Mouse (Mus musculus) CH12.LX (cell line): Measurements from ENCODE around the gene Gjb4.

Experiments
- CHD2 ChIP-seq: IDR thresholded peaks from 2 replicates; pipeline ENCODE4 v1.6.1; 2011; ENCODE audit warnings: low read length, improper control_type of control experiment
- CTCF ChIP-seq, 2 experiments: IDR thresholded peaks in 1 of 2; conservative IDR thresholded peaks in 1 of 2; 2 replicates each; pipeline ENCODE4 v1.5.1; 2011 to 2012; ENCODE audit warnings: low read depth in 2 of 2, low read length in 2 of 2, improper control_type of control experiment in 1 of 2, inconsistent platforms in 1 of 2, mild to moderate bottlenecking in 1 of 2, moderate library complexity in 1 of 2
- EP300 ChIP-seq: IDR thresholded peaks from 2 replicates; pipeline ENCODE4 v1.6.1; 2011; ENCODE audit warnings: low read length, improper control_type of control experiment
- KAT2A ChIP-seq: IDR thresholded peaks from 2 replicates; pipeline ENCODE4 v1.6.1; 2012; ENCODE audit warnings: low read length, improper control_type of control experiment, inconsistent platforms; ENCODE audit not compliant: insufficient replicate concordance
- MAFK ChIP-seq: IDR thresholded peaks from 2 replicates; pipeline ENCODE4 v1.6.1; 2011; ENCODE audit warnings: low read length, improper control_type of control experiment; ENCODE audit not compliant: insufficient replicate concordance
- MAX ChIP-seq: IDR thresholded peaks from 2 replicates; pipeline ENCODE4 v1.6.1; 2011; ENCODE audit warnings: low read length, improper control_type of control experiment
- NELFE ChIP-seq: IDR thresholded peaks from 2 replicates; pipeline ENCODE4 v1.6.1; 2011; ENCODE audit warnings: low read depth, low read length, improper control_type of control experiment
- NRF1 ChIP-seq: IDR thresholded peaks from 2 replicates; pipeline ENCODE4 v1.6.1; 2014; ENCODE audit warnings: low read depth, mild to moderate bottlenecking, inconsistent platforms, low read length, improper control_type of control experiment, moderate library complexity
- POLR2A ChIP-seq: IDR thresholded peaks from 2 replicates; pipeline ENCODE4 v1.6.1; 2011; ENCODE audit warnings: low read depth, mild to moderate bottlenecking, improper control_type of control experiment, low read length
- SIN3A ChIP-seq: IDR thresholded peaks from 2 replicates; pipeline ENCODE4 v1.6.1; 2012; ENCODE audit warnings: low read length, improper control_type of control experiment, inconsistent platforms
- USF1 ChIP-seq: IDR thresholded peaks from 2 replicates; pipeline ENCODE4 v1.6.1; 2014; ENCODE audit warnings: low read depth, mild to moderate bottlenecking, inconsistent platforms, low read length, improper control_type of control experiment
- ZKSCAN1 ChIP-seq: IDR thresholded peaks from 2 replicates; pipeline ENCODE4 v1.6.1; 2012; ENCODE audit warnings: low read depth, inconsistent platforms, low read length, improper control_type of control experiment, borderline replicate concordance

DNA sequence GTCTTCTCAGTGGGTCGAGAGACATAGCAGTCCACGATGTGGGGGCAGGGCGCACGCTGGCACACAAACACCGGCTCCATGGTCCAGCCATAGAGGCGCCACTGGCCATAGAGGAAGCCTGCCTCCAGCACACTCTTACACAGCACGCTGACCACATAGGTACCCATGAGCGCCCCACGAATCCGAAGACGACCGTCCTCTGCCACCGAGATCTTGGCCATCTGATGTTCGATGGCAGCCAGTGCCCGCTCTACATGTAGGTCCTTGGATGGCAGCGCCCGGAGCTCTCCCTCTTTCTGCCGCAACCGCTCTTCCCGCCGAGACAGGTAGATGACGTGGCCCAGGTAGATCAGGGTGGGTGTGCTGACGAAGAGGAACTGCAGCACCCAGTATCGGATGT is 41.5 kb downstream of the Gjb4 start:
- TF ChIP-seq MAFK (no peak), NELFE (no peak), CTCF (conservative IDR thresholded peaks at IDR 0.05 in 1 of 2, IDR thresholded peaks at IDR 0.05 in 1 of 2; ENCODE audit: low read depth in 2 of 2, low read length in 2 of 2) (no peak), POLR2A (no peak), NRF1 (no peak), KAT2A (no peak), CHD2 (no peak), EP300 (no peak), SIN3A (no peak), ZKSCAN1 (no peak), USF1 (no peak), MAX (no peak)
